Mouse (Mus musculus) left cerebral cortex, postnatal 36 days (tissue): ENCODE results near the gene Rps8. TPM values are rescaled to one million over a fixed set of nuclear protein-coding genes. Genes with fewer than 3 reads are reported as not detected.

Experiments
- DNase-seq, 2 experiments: peaks; one replicate each; pipeline ENCODE4 v3.0.0; 2021 to 2022; ENCODE audit warnings: low spot score in 2 of 2, mixed read lengths in 1 of 2
- intact Hi-C: fragments of 180-260 bp; cut with DNase I; formaldehyde crosslinking; loops from one replicate; pipeline ENCODE4 v1.15.1; 2025
- microRNA-seq: library from miRNA; unstranded; fragments of <30 nt; microRNA quantifications from one replicate; pipeline ENCODE4 v1.2.0, GENCODE M21; 2022
- total RNA-seq, 2 experiments: library from RNA; stranded (reverse); gene quantifications; 2 replicates each; pipeline ENCODE4 v1.2.3; 2021

Rps8 gene
- total RNA-seq, 2 experiments from 2014 or later, result 465 to 510 TPM

DNA sequence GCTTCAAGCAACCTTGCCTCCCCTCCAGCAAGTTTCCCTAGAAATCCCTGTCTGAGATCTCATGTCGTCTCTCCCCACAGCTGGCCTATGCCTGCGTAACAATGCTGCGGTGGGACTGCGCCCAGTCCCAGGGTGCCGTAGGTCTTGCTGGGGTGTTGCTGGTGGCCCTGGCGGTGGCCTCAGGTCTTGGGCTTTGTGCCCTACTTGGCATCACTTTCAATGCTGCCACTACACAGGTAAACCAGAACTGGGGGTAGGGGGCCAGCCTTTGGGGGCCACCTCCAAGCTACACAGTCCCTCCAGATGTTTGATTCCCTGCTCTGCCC is 47.6 kb downstream of the Rps8 start:
- DNase-seq, result no peak

DNA sequence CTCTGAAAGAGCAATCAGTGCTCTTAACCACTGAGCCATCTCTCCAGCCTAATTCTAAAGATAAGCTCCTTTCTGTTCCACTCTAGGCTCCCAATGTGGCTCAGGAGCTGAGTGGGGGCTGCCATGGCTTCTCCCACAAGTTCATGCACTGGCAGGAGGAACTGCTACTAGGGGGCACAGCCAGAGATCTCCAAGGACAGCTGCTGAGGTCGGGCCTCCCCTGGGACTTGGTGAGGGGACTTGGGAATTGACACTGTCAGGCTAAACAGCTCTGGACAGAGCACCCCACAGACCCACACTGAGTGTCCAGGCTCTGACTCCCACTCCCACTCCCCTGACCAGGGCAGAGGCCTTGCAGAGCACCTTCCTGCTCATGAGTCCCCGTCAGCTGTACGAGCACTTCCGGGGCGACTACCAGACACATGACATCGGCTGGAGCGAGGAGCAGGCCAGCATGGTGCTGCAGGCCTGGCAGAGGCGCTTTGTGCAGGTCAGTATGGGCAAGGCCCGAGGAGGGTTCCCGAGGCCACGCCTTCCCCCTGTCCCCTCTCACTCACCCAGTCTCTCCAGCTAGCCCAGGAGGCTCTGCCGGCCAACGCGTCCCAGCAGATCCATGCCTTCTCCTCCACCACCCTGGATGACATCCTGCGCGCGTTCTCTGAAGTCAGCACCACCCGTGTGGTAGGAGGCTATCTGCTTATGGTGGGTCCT is 48.1 kb downstream of the Rps8 start:
- DNase-seq, result no peak
- intact Hi-C loops, result no loop called here

More for the DNA sequence above, 47.6 kb downstream of the Rps8 start:
- intact Hi-C loops, result no loop called here

DNA sequence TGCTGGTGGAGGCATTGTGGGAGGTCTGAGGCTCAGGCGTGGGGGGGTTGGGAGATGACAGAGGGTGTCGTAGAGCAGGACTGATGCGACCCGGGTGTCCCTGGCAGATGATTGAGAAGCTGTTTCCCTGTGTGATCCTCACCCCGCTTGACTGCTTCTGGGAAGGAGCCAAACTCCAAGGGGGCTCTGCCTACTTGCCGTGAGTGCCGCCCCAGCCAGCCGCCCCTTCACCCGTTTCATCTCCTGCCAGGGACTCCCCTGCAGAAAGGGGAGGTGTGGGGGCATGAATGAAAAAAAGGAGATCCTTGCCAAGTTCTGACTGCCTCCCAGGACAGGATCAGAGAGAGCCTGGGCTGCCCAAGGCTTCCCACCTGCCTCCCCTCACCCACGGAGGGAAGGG is 50.9 kb downstream of the Rps8 start:
- intact Hi-C loops, result no loop called here
- no peak for DNase-seq

DNA sequence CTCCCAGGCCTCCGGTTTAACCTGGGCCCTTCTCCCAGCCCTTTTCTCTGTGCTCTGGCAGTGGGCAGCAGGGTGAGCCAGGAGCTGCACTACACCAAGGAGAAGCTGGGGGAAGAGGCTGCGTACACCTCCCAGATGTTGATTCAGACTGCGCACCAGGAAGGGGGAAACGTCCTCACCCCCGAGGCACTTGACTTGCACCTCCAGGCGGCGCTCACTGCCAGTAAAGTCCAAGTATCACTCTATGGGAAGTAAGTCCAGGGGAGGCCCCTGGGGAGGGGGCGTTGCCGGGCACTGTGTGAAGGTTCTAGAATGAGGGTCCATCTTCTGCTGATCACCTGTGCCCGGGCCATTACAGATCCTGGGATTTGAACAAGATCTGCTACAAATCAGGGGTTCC is 51.4 kb downstream of the Rps8 start:
- DNase-seq, result no peak

More for the DNA sequence above, 51.4 kb downstream of the Rps8 start:
- intact Hi-C loops, result no loop called here

Small RNA genes lying within 50 kb of the gene (microRNA-seq; reads per million reads assigned to microRNA genes)
- not detected for gene Gm22398

Other genes with a start within 250 kb of the Rps8 start
- 10 to 100 TPM; 60.9 to 63.5 TPM for gene Urod, start 161.8 kb downstream of the Rps8 start, total RNA-seq
- gene Hectd3, start 160.9 kb downstream of the Rps8 start, total RNA-seq, result 10 to 100 TPM; 41.5 to 45.7 TPM
- gene Eif2b3, start 136.8 kb downstream of the Rps8 start, total RNA-seq, result 10 to 100 TPM; 16.1 to 21.6 TPM
- 1 to 10 TPM; 1.4 to 1.9 TPM for gene Ptch2, start 60.2 kb downstream of the Rps8 start, total RNA-seq
- 10 to 100 TPM; 12.2 to 12.5 TPM for gene Btbd19, start 30.5 kb downstream of the Rps8 start, total RNA-seq
- gene Tctex1d4, start 29.4 kb downstream of the Rps8 start, total RNA-seq, result not detected
- 10 to 100 TPM; 12.0 to 13.9 TPM for gene Plk3, start 22.3 kb downstream of the Rps8 start, total RNA-seq
- gene Kif2c, start 26.4 kb upstream of the Rps8 start, total RNA-seq, result under 1 TPM in 1 of 2 experiments, not detected in 1; 0.54 TPM
- 1 to 10 TPM; 4.1 to 5.6 TPM for gene Tmem53, start 95.7 kb upstream of the Rps8 start, total RNA-seq
- gene Armh1, start 95.9 kb upstream of the Rps8 start, total RNA-seq, result under 1 TPM; 0.45 to 0.72 TPM